Comparison of ENCODE assay signal across 8 mouse cellular contexts in genomic region chr17:34305380-34306030, GRCm38 (mm10). TPM values are rescaled to one million over a fixed set of nuclear protein-coding genes. Genes with fewer than 3 reads are reported as not detected.
DNase-seq lines count a peak whose midpoint lies in the region; ATAC-seq lines count a peak whose summit lies in the region.

TSS of gene H2-Eb1 (plus strand) at chr17:34305867.

- no peak within 1 kb of the TSS for H3K4me3 ChIP-seq in hindbrain, embryonic 15.5 days

- H3K9ac ChIP-seq in hindbrain, embryonic 15.5 days: no peak within 1 kb of the TSS

- DNase-seq in MEL-GATA-1-ER (ENCODE audit: extremely low read depth, low read depth): peak; percentile 83
- peak; percentile 52 for DNase-seq in cerebellum, adult 8-10 months
- peak; percentile 82 to 88 for DNase-seq in frontal cortex, postnatal 25 days (ENCODE audit: low spot score in 2 of 2)
- DNase-seq in layer of hippocampus, postnatal 25 days (ENCODE audit: extremely low spot score in 1 of 2, low spot score in 1 of 2): peak; percentile 66 to 83
- DNase-seq in lung, postnatal 36 days: peak; percentile 97
- DNase-seq in retina, postnatal 1 day: peak; percentile 76
- peak; percentile 86 for DNase-seq in thymus, postnatal 4 days

- H3K36me3 ChIP-seq in hindbrain, embryonic 15.5 days: no peaks in the 10 kb centered on the region

- no peak within 1 kb of the TSS for H3K4me2 ChIP-seq in hindbrain, embryonic 15.5 days

- H3K27ac ChIP-seq in hindbrain, embryonic 15.5 days (replicated peaks): no peak within 1 kb of the TSS

- H3K4me1 ChIP-seq in hindbrain, embryonic 15.5 days (replicated peaks): peaks cover 7% of the 10 kb centered on the region; the same call in 1 of the 2 replicates

- peak; percentile 86 for ATAC-seq in hindbrain, embryonic 15.5 days (ENCODE audit: low FRiP score, low read depth)

- H3K9me3 ChIP-seq in hindbrain, embryonic 15.5 days: no peaks in the 10 kb centered on the region

- H3K27me3 ChIP-seq in hindbrain, embryonic 15.5 days: 0 out of 2 replicates have a peak, but pooled peaks cover 3% of the 10 kb centered on the region

RNA-seq across cellular contexts. Expression of gene H2-Eb1, which starts in this region (rescaled TPM):
- polyA plus RNA-seq in hindbrain, embryonic 15.5 days (2015; fragmentation: Nextera tagmentation; extraction: Ambion mirVana): 3.4 and 4.1 TPM in 2 replicates
- total RNA-seq in layer of hippocampus, postnatal 25 days (2021): 1 to 10 TPM; 1.0 to 1.6 TPM
